Mouse (Mus musculus) stomach, postnatal 0 days (tissue): ENCODE data around the gene Asphd2. TPM values are rescaled to one million over a fixed set of nuclear protein-coding genes. Genes with fewer than 3 reads are reported as not detected.

Experiments used
- ATAC-seq: fragments of 200-750 bp; cut with Nextera tagmentation; 2 replicates; pipeline ENCODE4 v1.8.0; 2017; ENCODE audit not compliant: low FRiP score, low TSS enrichment
- DNase-seq: peaks from one replicate; pipeline ENCODE4 v3.0.0-alpha.2; 2016; ENCODE audit warnings: low spot score
- H3K27ac ChIP-seq: fragments of 300-500 bp; sonication (generic); replicated peaks from 2 replicates; pipeline ENCODE4 v1.5.1; 2014; ENCODE audit warnings: mild to moderate bottlenecking, control low read depth
- H3K27me3 ChIP-seq: fragments of 300-500 bp; sonication (generic); 2 replicates; pipeline ENCODE4 v1.6.1; 2014; ENCODE audit warnings: low read length; ENCODE audit not compliant: control insufficient read depth, insufficient read depth
- H3K36me3 ChIP-seq: fragments of 300-500 bp; sonication (generic); 2 replicates; pipeline ENCODE4 v1.6.1; 2014; ENCODE audit warnings: low read length, mixed read lengths; ENCODE audit not compliant: control insufficient read depth, insufficient read depth
- H3K4me1 ChIP-seq: fragments of 300-500 bp; sonication (generic); replicated peaks from 2 replicates; pipeline ENCODE4 v1.6.1; 2014; ENCODE audit warnings: antibody characterized with exemption; ENCODE audit not compliant: control insufficient read depth, insufficient read depth
- H3K4me2 ChIP-seq: fragments of 300-500 bp; sonication (generic); replicated peaks from 2 replicates; pipeline ENCODE4 v1.6.1; 2014; ENCODE audit warnings: low read depth, mild to moderate bottlenecking, control low read depth, moderate library complexity
- H3K4me3 ChIP-seq: fragments of 300-500 bp; sonication (generic); 2 replicates; pipeline ENCODE4 v1.5.1; 2014; ENCODE audit warnings: low read depth, low read length, control low read depth
- H3K9ac ChIP-seq: fragments of 300-500 bp; sonication (generic); 2 replicates; pipeline ENCODE4 v1.6.1; 2014; ENCODE audit warnings: mild to moderate bottlenecking, low read length, control low read depth, mixed read lengths
- H3K9me3 ChIP-seq: fragments of 300-500 bp; sonication (generic); 2 replicates; pipeline ENCODE4 v1.6.1; 2016; ENCODE audit warnings: low read length; ENCODE audit not compliant: control insufficient read depth
- CTCF ChIP-seq: IDR thresholded peaks from 2 replicates; pipeline ENCODE4 v1.5.1; 2016; ENCODE audit warnings: antibody characterized with exemption, low read depth, mild to moderate bottlenecking, moderate library complexity
- EP300 ChIP-seq: optimal IDR thresholded peaks from 2 replicates; pipeline ENCODE3; 2016; ENCODE audit warnings: antibody characterized with exemption
- WGBS: fragments of 180-500 bp; shearing (Covaris S2); extraction: QIAGEN DNeasy Blood & Tissue Kit; methylation state at CpG from one replicate; pipeline ENCODE4 v1.1.7; 2014; 5-methylcytosine and 5-hydroxymethylcytosine counted together
- polyA plus RNA-seq: library from polyadenylated mRNA; unstranded; fragments of >200 nt; fragmentation: Nextera tagmentation; extraction: Ambion mirVana; gene quantifications from 2 replicates; pipeline ENCODE4 v1.2.1, GENCODE M21; 2015

Asphd2 gene
- polyA plus RNA-seq, 1 experiment from 2014 or later = 4.4 TPM

- Histone ChIP-seq H3K9me3 (no peaks in the 10 kb centered on the region), H3K4me3 (no peak overlapping the region), H3K4me1 (no peaks in the 10 kb centered on the region), H3K36me3 (peaks cover 7% of the 10 kb centered on the region; the same call in 1 of the 2 replicates), H3K27me3 (no peaks in the 10 kb centered on the region), H3K4me2 (no peak overlapping the region), H3K9ac (no peak overlapping the region), H3K27ac (no peak overlapping the region)
- TF ChIP-seq CTCF (no peak), EP300 (no peak)
- ATAC-seq (no peak), DNase-seq (no peak)
- WGBS = 92% methylated on average over 9 of the region's 9 CpGs
Measured at GRCm38 (mm10) chr5:112356322-112356721, 38.3 kb downstream of the Asphd2 start.

- H3K9me3 ChIP-seq = no peaks in the 10 kb centered on the region
- no peak within 1 kb of the TSS for H3K27ac ChIP-seq
- no peak within 1 kb of the TSS for H3K4me2 ChIP-seq
- H3K27me3 ChIP-seq = no peaks in the 10 kb centered on the region
- no peak within 1 kb of the TSS for H3K9ac ChIP-seq
- DNase-seq (peak; percentile 42), ATAC-seq (peak; percentile 59)
- TF ChIP-seq CTCF (no peak), EP300 (no peak)
- WGBS = 59% methylated on average over 13 of the region's 13 CpGs
- H3K4me3 ChIP-seq = no peak within 1 kb of the TSS
- H3K4me1 ChIP-seq = no peaks in the 10 kb centered on the region
- H3K36me3 ChIP-seq = peaks cover 7% of the 10 kb centered on the region; the same call in 1 of the 2 replicates
Measured at GRCm38 (mm10) chr5:112355910-112356309, 38.8 kb downstream of the Asphd2 start, which contains the start of gene Gm6583. TSS of gene Gm6583 (minus strand) at chr5:112356033.

- ATAC-seq (no peak), DNase-seq (no peak)
- 87% methylated on average over 6 of the region's 6 CpGs for WGBS
- Histone ChIP-seq H3K4me1 (no peaks in the 10 kb centered on the region), H3K4me3 (no peak overlapping the region), H3K36me3 (peaks cover 7% of the 10 kb centered on the region; the same call in 1 of the 2 replicates), H3K27ac (no peak overlapping the region), H3K4me2 (no peak overlapping the region), H3K27me3 (no peaks in the 10 kb centered on the region), H3K9me3 (no peaks in the 10 kb centered on the region), H3K9ac (no peak overlapping the region)
- TF ChIP-seq EP300 (no peak), CTCF (no peak)
Measured at GRCm38 (mm10) chr5:112355493-112355892, 39.2 kb downstream of the Asphd2 start.

- Histone ChIP-seq H3K27ac (no peak overlapping the region), H3K4me2 (no peak overlapping the region), H3K4me1 (no peaks in the 10 kb centered on the region), H3K9me3 (no peaks in the 10 kb centered on the region), H3K9ac (no peak overlapping the region), H3K4me3 (no peak overlapping the region), H3K36me3 (peaks cover 12% of the 10 kb centered on the region; the same call in 1 of the 2 replicates), H3K27me3 (no peaks in the 10 kb centered on the region)
- WGBS = 86% methylated on average over 8 of the region's 8 CpGs
- no peak for ATAC-seq
- DNase-seq = no peak
- TF ChIP-seq CTCF (no peak), EP300 (no peak)
Measured at GRCm38 (mm10) chr5:112349169-112349568, 45.5 kb downstream of the Asphd2 start.

- DNase-seq (no peak), ATAC-seq (no peak)
- Histone ChIP-seq H3K9ac (no peak overlapping the region), H3K36me3 (peaks cover 10% of the 10 kb centered on the region; the same call in 1 of the 2 replicates), H3K4me1 (no peaks in the 10 kb centered on the region; the same call in 1 of the 2 replicates), H3K9me3 (no peaks in the 10 kb centered on the region), H3K4me3 (no peak overlapping the region), H3K27ac (no peak overlapping the region), H3K27me3 (no peaks in the 10 kb centered on the region), H3K4me2 (no peak overlapping the region)
- WGBS = 84% methylated on average over 16 of the region's 16 CpGs
- TF ChIP-seq CTCF = no peak
- no peak for TF ChIP-seq EP300
Measured at GRCm38 (mm10) chr5:112346211-112346965, 48.3 kb downstream of the Asphd2 start.
